Mouse (Mus musculus) forebrain, postnatal 0 days (tissue): Measurements from ENCODE around the gene Kremen2. TPM values are rescaled to one million over a fixed set of nuclear protein-coding genes. Genes with fewer than 3 reads are reported as not detected.

Experiments used
- ATAC-seq: fragments of 200-750 bp; cut with Nextera tagmentation; 2 replicates; pipeline ENCODE4 v1.8.0; 2017; ENCODE audit warnings: mild to moderate bottlenecking, moderate library complexity
- DNase-seq: peaks from one replicate; pipeline ENCODE4 v3.0.0-alpha.2; 2015
- H3K27ac ChIP-seq: fragments of 300-500 bp; sonication (generic); 2 replicates; pipeline ENCODE4 v1.5.1; 2014; ENCODE audit warnings: low read depth, mild to moderate bottlenecking, antibody characterized with exemption, low read length, moderate library complexity, mixed read lengths
- H3K27me3 ChIP-seq: fragments of 300-500 bp; sonication (generic); 2 replicates; pipeline ENCODE4 v1.6.1; 2014; ENCODE audit warnings: mild to moderate bottlenecking, low read length, mixed read lengths; ENCODE audit not compliant: insufficient read depth
- H3K36me3 ChIP-seq: fragments of 300-500 bp; sonication (generic); 2 replicates; pipeline ENCODE4 v1.6.1; 2014; ENCODE audit warnings: mild to moderate bottlenecking, moderate library complexity; ENCODE audit not compliant: insufficient read depth
- H3K4me1 ChIP-seq: fragments of 300-500 bp; sonication (generic); 2 replicates; pipeline ENCODE4 v1.6.1; 2014; ENCODE audit warnings: antibody characterized with exemption; ENCODE audit not compliant: insufficient read depth
- H3K4me2 ChIP-seq: fragments of 300-500 bp; sonication (generic); 2 replicates; pipeline ENCODE4 v1.6.1; 2014; ENCODE audit warnings: low read depth, mild to moderate bottlenecking, moderate library complexity
- H3K4me3 ChIP-seq: fragments of 300-500 bp; sonication (generic); 2 replicates; pipeline ENCODE4 v1.5.1; 2014; ENCODE audit warnings: low read depth, low read length, mixed read lengths
- H3K9ac ChIP-seq: fragments of 300-500 bp; sonication (generic); 2 replicates; pipeline ENCODE4 v1.6.1; 2014; ENCODE audit warnings: mild to moderate bottlenecking
- H3K9me3 ChIP-seq: fragments of 300-500 bp; sonication (generic); 2 replicates; pipeline ENCODE4 v1.6.1; 2016; ENCODE audit warnings: low read length
- CTCF ChIP-seq: sonication (generic); IDR thresholded peaks from 2 replicates; pipeline ENCODE4 v1.5.1; 2016; ENCODE audit warnings: antibody characterized with exemption, control low read depth, low read depth
- WGBS: fragments of 180-500 bp; shearing (Covaris S2); extraction: QIAGEN DNeasy Blood & Tissue Kit; methylation state at CpG from one replicate; pipeline ENCODE4 v1.1.7; 2014; 5-methylcytosine and 5-hydroxymethylcytosine counted together
- polyA plus RNA-seq: library from polyadenylated mRNA; unstranded; fragments of >200 nt; fragmentation: Nextera tagmentation; extraction: Ambion mirVana; gene quantifications from 2 replicates; pipeline ENCODE4 v1.2.1, GENCODE M21; 2015
- total RNA-seq: library from RNA; depleted of rRNA; stranded (reverse); fragments of >200 nt; gene quantifications from 2 replicates; pipeline ENCODE4 v1.2.3, GENCODE M21; 2014

Gene Kremen2
- total and polyA plus RNA-seq, 2 experiments from 2014 or later: 0.82 to 0.90 TPM

DNA sequence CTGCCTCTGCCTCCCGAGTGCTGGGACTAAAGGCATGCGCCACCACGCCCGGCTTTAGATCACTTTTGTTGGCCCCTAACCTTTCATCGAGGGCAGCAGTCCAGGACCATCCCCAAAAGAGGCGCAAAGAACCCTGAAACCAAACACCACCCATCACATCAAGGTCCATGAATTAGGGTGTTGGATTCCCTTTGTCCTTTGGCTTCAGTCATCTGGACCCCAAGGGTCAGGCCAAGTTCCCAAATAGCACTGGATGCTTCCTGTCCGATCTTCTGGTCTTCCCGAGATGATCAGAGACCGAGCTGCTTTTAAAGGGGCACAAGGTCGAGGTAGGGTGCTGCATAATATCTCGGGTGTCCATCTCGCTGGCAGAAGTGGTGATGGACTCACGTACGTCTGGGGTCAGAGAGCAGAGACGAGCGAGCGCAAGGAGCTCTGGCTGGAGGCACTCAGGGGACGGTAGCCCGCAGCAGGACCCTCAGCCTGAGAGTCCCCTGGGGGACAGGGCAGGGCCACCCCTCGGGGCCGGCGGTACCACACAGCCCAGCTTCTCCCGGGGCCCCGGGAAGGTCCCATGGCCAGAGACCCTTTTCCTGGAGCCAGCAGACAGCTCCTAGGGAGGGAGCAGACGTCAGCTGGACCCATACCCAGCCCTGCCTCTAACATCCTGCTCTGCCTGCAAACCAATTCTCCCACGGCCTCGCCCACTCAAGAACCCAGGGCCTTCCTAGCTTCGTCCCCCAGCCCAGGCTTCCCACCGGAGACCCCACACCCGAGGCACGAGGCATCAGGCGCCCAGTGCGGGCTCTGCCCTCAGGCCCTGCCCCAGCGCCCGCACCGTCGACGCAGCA, 4.0 kb downstream of the Kremen2 start:
- no peak for TF ChIP-seq CTCF
- Histone ChIP-seq H3K27ac (no peak overlapping the region), H3K9me3 (no peaks in the 10 kb centered on the region), H3K4me3 (no peak overlapping the region), H3K27me3 (peaks cover 47% of the 10 kb centered on the region), H3K4me2 (0 out of 2 replicates have a peak overlapping the region, but pooled peaks have one; percentile 43), H3K9ac (no peak overlapping the region), H3K36me3 (no peaks in the 10 kb centered on the region), H3K4me1 (peaks cover 17% of the 10 kb centered on the region)
- DNase-seq (no peak), ATAC-seq (no peak)
- WGBS: 55% methylated on average over 38 of the region's 38 CpGs

DNA sequence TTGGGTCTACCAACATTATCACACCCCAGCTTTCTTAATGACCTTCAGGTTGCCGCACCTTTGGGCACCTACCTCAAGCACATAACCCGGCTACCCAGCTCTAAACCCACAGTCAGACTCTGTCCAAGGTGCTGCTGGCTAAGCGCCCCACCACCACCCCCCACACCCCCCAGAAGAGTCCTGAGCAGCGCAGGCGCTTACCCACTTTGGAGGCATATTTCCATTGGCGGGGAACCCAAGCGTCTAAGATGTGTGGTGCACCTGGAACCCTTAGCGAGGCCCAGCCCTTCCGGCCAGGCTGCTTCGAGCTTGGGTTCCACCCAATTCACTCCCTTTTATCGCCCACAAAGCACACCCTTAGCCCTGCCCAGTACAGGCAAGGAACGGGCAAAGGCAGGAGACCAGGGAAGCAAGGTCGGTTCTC, 5.0 kb downstream of the Kremen2 start, which contains the start of gene Paqr4:
TSS of gene Paqr4 (minus strand) at position 270 of the 424 bp plus-strand sequence.
- H3K9me3 ChIP-seq: no peaks in the 10 kb centered on the region
- peak within 1 kb of the TSS; percentile 94 for H3K4me2 ChIP-seq
- WGBS: 7% methylated on average over 13 of the region's 13 CpGs
- H3K4me1 ChIP-seq: peaks cover 13% of the 10 kb centered on the region
- peak within 1 kb of the TSS; percentile 66 for H3K27ac ChIP-seq
- H3K4me3 ChIP-seq: peak within 1 kb of the TSS; percentile 68
- peaks cover 10% of the 10 kb centered on the region; the same call in 1 of the 2 replicates for H3K36me3 ChIP-seq
- 0 out of 2 replicates have a peak, but pooled peaks have one; percentile 1 for TF ChIP-seq CTCF
- H3K9ac ChIP-seq: peak within 1 kb of the TSS; percentile 79
- H3K27me3 ChIP-seq: peaks cover 42% of the 10 kb centered on the region
- no peak for DNase-seq
- peak; percentile 3; the same call in 1 of the 2 replicates for ATAC-seq

DNA sequence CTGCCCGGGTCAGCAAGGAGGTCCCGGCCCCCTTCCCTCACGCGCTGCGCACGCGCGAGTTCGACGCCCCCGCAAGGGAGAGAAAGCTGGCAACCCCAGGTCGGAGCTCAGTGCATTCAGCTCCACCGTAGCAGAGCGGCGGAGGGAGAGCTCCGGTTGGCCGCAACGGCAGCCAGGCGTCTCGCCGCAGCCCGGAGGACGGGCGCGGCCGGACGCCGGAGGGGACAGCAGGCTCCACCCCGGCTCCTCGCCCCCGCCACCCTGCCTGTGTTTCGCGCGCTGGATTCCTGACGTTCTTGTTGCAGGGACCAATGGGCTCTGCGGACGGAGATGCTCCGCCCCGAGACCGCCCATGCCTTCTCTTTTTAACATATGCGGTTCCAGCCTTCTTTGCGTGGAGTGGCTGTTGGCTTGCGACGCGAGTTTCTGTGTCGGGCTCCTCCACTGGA, 5.5 kb downstream of the Kremen2 start:
- no peak for TF ChIP-seq CTCF
- peak; percentile 92 for DNase-seq
- Histone ChIP-seq H3K9ac (peak overlapping the region; percentile 79), H3K9me3 (no peaks in the 10 kb centered on the region), H3K36me3 (peaks cover 11% of the 10 kb centered on the region; the same call in 1 of the 2 replicates), H3K4me2 (peak overlapping the region; percentile 94), H3K4me3 (peak overlapping the region; percentile 68), H3K27me3 (peaks cover 39% of the 10 kb centered on the region), H3K27ac (peak overlapping the region; percentile 66), H3K4me1 (peaks cover 9% of the 10 kb centered on the region)
- ATAC-seq: peak; percentile 92
- 2% methylated on average over 40 of the region's 46 CpGs for WGBS

DNA sequence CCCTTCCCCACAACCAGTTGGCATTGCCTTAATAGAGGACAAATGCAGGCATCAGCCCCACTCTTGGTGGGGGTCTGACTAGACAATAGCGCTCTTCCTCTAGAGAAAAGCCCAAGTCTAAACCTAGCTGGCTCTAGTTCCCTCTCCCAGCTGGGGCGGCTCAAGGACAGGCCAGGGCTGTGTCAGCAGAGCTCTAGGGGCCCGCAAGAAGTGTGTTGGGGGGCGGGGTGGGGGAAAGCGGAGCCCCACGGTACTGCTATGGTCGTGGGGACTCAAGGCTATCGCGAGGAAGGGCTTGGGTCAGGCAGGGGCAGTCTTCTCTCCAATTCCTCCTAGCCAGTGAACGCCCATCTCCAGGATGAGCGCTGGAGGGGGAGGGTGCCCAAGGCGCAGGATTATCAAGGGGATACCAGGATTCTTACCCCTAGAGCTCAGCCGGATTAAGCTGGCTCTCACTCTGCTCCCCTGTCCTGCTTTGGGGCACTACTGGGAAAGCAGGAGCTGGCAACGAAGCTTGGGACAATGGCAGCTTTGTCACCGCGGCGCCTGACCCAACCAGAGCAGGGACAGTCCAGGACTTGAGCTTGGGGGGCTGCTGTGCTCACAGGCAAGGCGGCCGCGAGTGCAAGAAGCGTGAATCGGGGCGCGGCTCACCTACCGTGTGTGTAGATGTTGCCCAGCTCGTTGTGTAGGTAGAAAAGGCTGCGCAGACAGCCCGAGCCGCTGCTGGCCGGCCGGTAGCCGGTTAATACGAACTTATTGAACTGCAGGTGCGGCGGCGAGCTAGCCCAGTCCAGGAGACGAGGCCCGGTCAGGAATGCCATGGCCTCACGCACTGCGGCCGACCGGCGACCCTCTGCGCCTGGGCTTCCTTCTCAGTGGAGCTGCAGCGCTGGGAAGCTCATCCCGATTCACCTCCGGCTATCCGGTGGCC, 6.2 kb downstream of the Kremen2 start:
- Histone ChIP-seq H3K27ac (peak overlapping the region; percentile 66), H3K9me3 (no peaks in the 10 kb centered on the region), H3K4me1 (peaks cover 8% of the 10 kb centered on the region; the same call in 1 of the 2 replicates), H3K27me3 (peaks cover 32% of the 10 kb centered on the region), H3K9ac (peak overlapping the region; percentile 79), H3K4me3 (peak overlapping the region; percentile 68), H3K36me3 (peaks cover 11% of the 10 kb centered on the region; the same call in 1 of the 2 replicates), H3K4me2 (peak overlapping the region; percentile 94)
- DNase-seq: peak; percentile 55
- TF ChIP-seq CTCF: no peak
- 1% methylated on average over 48 of the region's 48 CpGs for whole genome bisulfite sequencing
- peak; percentile 38 for ATAC-seq

DNA sequence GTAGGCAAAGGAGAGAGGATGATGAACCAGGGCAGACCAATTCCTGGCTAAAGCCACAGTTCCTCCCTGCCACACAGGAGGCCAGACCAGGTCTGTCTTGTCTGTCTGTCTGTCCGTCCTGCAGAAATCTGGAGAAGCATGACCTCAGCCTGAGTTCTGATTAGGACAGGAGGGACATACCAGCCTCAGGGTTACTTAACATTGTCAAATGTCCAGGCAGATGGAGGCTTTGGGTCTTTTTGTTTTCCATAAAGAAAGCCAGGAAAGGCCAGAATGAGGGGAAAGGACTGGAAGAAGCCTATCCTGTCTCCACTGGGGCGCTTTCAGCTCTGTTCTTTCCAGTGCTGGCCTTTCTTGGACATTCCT, 6.8 kb downstream of the Kremen2 start:
- Histone ChIP-seq H3K4me2 (peak overlapping the region; percentile 94), H3K27ac (no peak overlapping the region), H3K9me3 (no peaks in the 10 kb centered on the region), H3K4me1 (peaks cover 8% of the 10 kb centered on the region; the same call in 1 of the 2 replicates), H3K4me3 (peak overlapping the region; percentile 68), H3K36me3 (peaks cover 11% of the 10 kb centered on the region; the same call in 1 of the 2 replicates), H3K27me3 (peaks cover 26% of the 10 kb centered on the region), H3K9ac (peak overlapping the region; percentile 79)
- no peak; the same call in 1 of the 2 replicates for ATAC-seq
- no peak for TF ChIP-seq CTCF
- DNase-seq: no peak
- 30% methylated on average over 2 of the region's 2 CpGs for WGBS

DNA sequence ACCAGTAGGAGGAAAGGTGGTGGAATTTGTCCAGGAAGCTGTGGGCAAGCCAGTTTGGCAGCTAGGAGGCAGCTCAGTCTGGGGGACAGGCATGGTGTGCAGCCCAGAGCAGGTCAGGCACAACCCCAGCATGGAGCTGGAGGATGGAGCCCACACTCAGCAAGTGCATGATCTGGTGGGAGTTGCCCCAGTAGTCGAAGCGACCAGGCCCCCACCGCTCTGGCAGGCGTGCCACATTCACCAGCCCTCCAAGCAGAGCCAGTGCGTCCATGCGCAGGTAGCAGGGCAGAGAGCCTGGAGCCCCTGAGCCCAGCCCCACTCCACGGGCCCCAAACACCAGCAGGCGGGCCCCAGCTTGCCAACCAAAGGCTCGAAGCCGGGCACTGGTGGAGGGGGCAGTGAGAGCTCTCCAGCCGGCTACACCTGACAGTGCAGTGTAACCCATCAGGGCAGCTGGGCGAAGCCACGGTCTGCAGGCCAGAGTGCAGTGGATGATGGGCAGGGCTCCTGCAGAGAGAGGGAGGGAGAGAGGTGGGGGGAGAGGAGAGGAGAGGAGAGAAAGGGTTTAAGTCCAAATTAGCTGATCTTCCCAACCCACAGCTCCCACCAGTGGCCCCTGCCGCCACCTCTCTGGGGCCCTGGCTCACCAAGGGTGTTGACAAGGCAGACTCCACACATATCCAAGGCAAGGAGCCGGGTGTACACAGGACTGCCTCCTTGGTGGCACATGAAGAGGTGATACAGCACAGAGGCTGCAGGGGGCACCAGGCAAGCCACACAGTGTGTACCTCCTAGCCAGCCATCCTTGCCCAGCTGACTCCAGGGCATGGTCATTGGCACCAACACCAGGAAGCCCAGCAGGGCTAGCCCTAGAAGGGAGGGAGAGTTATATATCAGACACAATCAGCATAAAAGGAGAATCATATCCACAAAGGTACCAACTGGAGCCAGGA, 7.9 kb downstream of the Kremen2 start:
- Histone ChIP-seq H3K4me1 (peaks cover 8% of the 10 kb centered on the region; the same call in 1 of the 2 replicates), H3K4me3 (no peak overlapping the region), H3K4me2 (no peak overlapping the region), H3K9me3 (no peaks in the 10 kb centered on the region), H3K27ac (no peak overlapping the region), H3K27me3 (peaks cover 16% of the 10 kb centered on the region), H3K9ac (no peak overlapping the region), H3K36me3 (peaks cover 11% of the 10 kb centered on the region; the same call in 1 of the 2 replicates)
- 66% methylated on average over 15 of the region's 15 CpGs for WGBS
- TF ChIP-seq CTCF: no peak; the same call in 1 of the 2 replicates
- ATAC-seq: no peak
- no peak for DNase-seq
